25 mouse cellular contexts compared by ENCODE assay signal in genomic region chr12:80326047-80326446, GRCm38 (mm10).
A peak's percentile ranks its signal among the peaks of the same experiment; 100 is the strongest.
DNase-seq lines count a peak whose midpoint lies in the region; ATAC-seq and TF ChIP-seq lines count a peak whose summit lies in the region.
"Had no signal": no experiment of that assay in that cellular context is flagged by ENCODE, and none has a peak within 500 bp of the region (broad histone marks: within the 10 kb centered on the region; RNA-seq: fewer than 3 reads in every experiment).

No protein-coding gene starts in this region.

- peak; percentile 49 to 60 for DNase-seq in kidney, adult 8-10 months
- DNase-seq in kidney, postnatal 4 days, result no peak
- DNase-seq in spleen, adult 2 months (ENCODE audit: low read depth in 1 of 2, low spot score in 2 of 2), result peak in 1 of 2 experiments; percentile 13
- DNase-seq in spleen, adult 18-20 months, result no peak
- peak; percentile 29 for DNase-seq in splenic B cell, adult 2 months (ENCODE audit: low read depth, low spot score)
- no peak for DNase-seq in layer of hippocampus, postnatal 14 days (ENCODE audit: low spot score in 2 of 2)
- no peak for DNase-seq in cerebellum, postnatal 36 days
- DNase-seq: adrenal gland, adult 8-10 months; cerebellum, adult 8-10 months; heart, adult 11 months; heart, postnatal 14 days; layer of hippocampus, adult 9-11 months; left cerebral cortex, postnatal 4 days; right cerebral cortex, postnatal 25 days; thymus, adult 2 months; thymus, postnatal 4 days had no signal

- peak overlapping the region; percentile 29 for H3K27ac ChIP-seq in spleen, adult 2 months (ENCODE audit: insufficient read depth, low read length)
- H3K27ac ChIP-seq: embryonic facial prominence, embryonic 15.5 days; hindbrain, embryonic 13.5 days; limb, embryonic 15.5 days; midbrain, embryonic 12.5 days; stomach, postnatal 0 days had no signal

- no peak for TF ChIP-seq POLR2A in spleen, adult 2 months (IDR thresholded peaks at IDR 0.05; ENCODE audit: low read depth, low read length)

- H3K4me1 ChIP-seq in spleen, adult 2 months (ENCODE audit: control insufficient read depth, insufficient read depth, insufficient read length), result peaks cover 10% of the 10 kb centered on the region; the same call in 1 of the 2 replicates
- H3K4me1 ChIP-seq: midbrain, embryonic 12.5 days had no signal

- no peaks in the 10 kb centered on the region for H3K36me3 ChIP-seq in spleen, adult 2 months (ENCODE audit: control insufficient read depth, insufficient read depth, low read length)
- no peaks in the 10 kb centered on the region for H3K36me3 ChIP-seq in splenic B cell, adult 2 months (ENCODE audit: control insufficient read depth, insufficient read depth, low read length, poor library complexity, severe bottlenecking)
- H3K36me3 ChIP-seq: embryonic facial prominence, embryonic 15.5 days; hindbrain, embryonic 13.5 days; limb, embryonic 15.5 days; midbrain, embryonic 12.5 days had no signal

- no peak for TF ChIP-seq CTCF in spleen, adult 2 months (IDR thresholded peaks at IDR 0.05; ENCODE audit: extremely low read depth, insufficient read depth, insufficient read length, insufficient replicate concordance)

- no peak overlapping the region for H3K4me3 ChIP-seq in spleen, adult 2 months (ENCODE audit: extremely low read depth, insufficient read depth, insufficient read length)
- H3K4me3 ChIP-seq: embryonic facial prominence, embryonic 15.5 days; hindbrain, embryonic 13.5 days; limb, embryonic 15.5 days; midbrain, embryonic 12.5 days had no signal

- no peaks in the 10 kb centered on the region for H3K27me3 ChIP-seq in spleen, adult 2 months (ENCODE audit: control insufficient read depth, insufficient read depth, low read length)
- no peaks in the 10 kb centered on the region for H3K27me3 ChIP-seq in splenic B cell, adult 2 months (ENCODE audit: control insufficient read depth, insufficient read depth, low read length, poor library complexity, severe bottlenecking)
- H3K27me3 ChIP-seq: embryonic facial prominence, embryonic 15.5 days; hindbrain, embryonic 13.5 days; limb, embryonic 15.5 days; midbrain, embryonic 12.5 days had no signal

- ATAC-seq in common myeloid progenitor, adult 5-6 weeks (replicated peaks; ENCODE audit: low read depth, poor library complexity, severe bottlenecking), result 0 out of 2 replicates have a peak, but pooled peaks have one; percentile 25
- ATAC-seq: activated CD4-positive, CD25-positive, alpha-beta regulatory T cell, adult 4 months; forebrain, embryonic 14.5 days; lung, postnatal 0 days had no signal

Comparison
In these comparisons a context has a peak if more than half of its experiments do, and no peak if none do; other contexts are left out.
1. DNase-seq: peak in kidney, adult 8-10 months (2 of 2) and splenic B cell, adult 2 months (single experiment); none in kidney, postnatal 4 days (0 of 2), spleen, adult 18-20 months (0 of 2), layer of hippocampus, postnatal 14 days (0 of 2) and cerebellum, postnatal 36 days (0 of 2).